Mouse (Mus musculus): ENCODE data around the gene Sec61b. TPM values are rescaled to one million over a fixed set of nuclear protein-coding genes. Genes with fewer than 3 reads are reported as not detected.

Sec61b gene
- polyA plus RNA-seq (2016; fragmentation: Nextera tagmentation; extraction: Ambion mirVana) = 313 and 318 TPM in 2 replicates

DNA sequence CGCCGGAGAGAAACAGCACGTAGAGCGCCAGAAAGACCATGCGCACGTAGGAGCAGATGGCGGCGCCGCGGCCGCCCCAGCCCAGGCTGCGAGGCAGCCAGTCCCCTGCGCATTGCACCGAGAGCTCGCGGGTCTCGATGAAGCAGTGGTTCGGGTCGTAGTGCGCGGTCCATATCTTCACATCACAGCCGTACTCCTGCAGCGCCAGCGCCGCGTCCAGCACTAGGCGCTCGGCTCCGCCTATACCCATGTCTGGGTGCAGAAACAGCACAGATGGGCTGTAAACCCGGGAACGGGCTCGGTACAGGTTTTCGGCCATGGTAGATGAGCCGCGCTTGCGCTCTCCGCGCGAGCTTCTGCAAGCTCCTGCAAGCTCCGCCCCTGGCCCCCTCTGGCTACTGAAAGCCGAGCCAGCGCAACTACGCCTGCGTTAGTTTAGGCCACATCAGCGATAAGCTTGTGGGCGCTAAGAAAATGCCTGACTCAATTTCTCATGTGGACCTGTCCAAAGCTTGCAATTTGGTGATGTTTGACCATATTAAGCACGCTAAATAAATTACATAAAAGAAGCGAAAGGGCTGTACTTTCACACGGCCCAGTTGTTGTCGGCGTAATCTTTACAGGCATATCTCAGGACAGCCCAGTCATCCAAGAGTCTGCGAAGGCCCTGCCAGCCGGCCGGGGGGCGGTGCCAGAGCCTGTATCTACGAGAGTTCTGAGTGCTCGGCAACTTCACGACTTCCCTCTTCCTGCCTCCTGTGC lies at the start of gene Sec61b, which contains the start of gene Alg2:
Gene Sec61b, plus strand, starts transcription at position 691 of the 762 bp plus-strand sequence.
Gene Alg2, minus strand, starts transcription at position 366 of the 762 bp plus-strand sequence.
- under 1% methylated on average over 57 of the region's 58 CpGs for WGBS
- ATAC-seq (ENCODE audit: low FRiP score, low read depth) = peak; percentile 98

DNA sequence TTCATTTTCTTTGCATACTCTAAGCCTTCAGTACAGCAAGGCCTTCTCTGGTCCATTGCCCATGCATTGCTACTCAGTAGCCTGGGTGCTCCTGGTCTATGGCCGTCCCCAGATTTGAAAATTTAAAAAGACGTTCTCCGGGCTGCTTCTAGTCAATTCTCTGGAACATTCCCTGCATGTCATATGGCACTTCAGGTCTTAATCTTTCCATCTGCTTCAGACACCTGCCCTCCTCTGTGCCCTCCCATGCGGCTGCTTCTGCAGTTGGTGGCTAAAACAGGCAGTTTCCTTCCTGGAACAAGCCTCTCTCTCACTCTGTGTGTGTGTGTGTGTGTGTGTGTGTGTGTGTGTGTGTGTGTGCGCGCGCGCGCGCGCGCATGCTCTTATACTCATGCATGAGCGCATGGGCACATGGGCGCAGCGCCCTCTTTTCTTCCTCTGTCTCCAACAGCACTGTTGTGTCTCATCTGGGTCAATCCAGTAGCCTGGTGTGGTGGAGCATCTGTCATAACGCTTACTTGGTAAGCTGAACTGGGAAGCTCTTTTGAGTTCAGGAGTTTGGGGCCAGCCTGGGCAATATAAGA lies 49.1 kb upstream of the Sec61b start:
- 92% methylated on average over 16 of the region's 16 CpGs for WGBS
- Histone ChIP-seq H3K4me3 (no peak overlapping the region), H3K27ac (no peak overlapping the region), H3K9ac (no peak overlapping the region), H3K9me3 (no peaks in the 10 kb centered on the region), H3K4me1 (peaks cover 14% of the 10 kb centered on the region), H3K36me3 (no peaks in the 10 kb centered on the region), H3K4me2 (replicated peaks) (no peak overlapping the region), H3K27me3 (replicated peaks) (no peaks in the 10 kb centered on the region)
- no peak for ATAC-seq (ENCODE audit: low FRiP score, low read depth)

More for the DNA sequence above, at the start of gene Sec61b, which contains the start of gene Alg2:
- H3K4me2 ChIP-seq (replicated peaks) = peak within 1 kb of the TSS; percentile 78
- peak within 1 kb of the TSS; percentile 94 for H3K27ac ChIP-seq
- no peaks in the 10 kb centered on the region for H3K27me3 ChIP-seq (replicated peaks)
- peak within 1 kb of the TSS; percentile 83 for H3K9ac ChIP-seq
- 0 out of 2 replicates have a peak, but pooled peaks cover 7% of the 10 kb centered on the region for H3K9me3 ChIP-seq
- peaks cover 49% of the 10 kb centered on the region for H3K36me3 ChIP-seq
- peaks cover 15% of the 10 kb centered on the region for H3K4me1 ChIP-seq
- H3K4me3 ChIP-seq = peak within 1 kb of the TSS; percentile 82

DNA sequence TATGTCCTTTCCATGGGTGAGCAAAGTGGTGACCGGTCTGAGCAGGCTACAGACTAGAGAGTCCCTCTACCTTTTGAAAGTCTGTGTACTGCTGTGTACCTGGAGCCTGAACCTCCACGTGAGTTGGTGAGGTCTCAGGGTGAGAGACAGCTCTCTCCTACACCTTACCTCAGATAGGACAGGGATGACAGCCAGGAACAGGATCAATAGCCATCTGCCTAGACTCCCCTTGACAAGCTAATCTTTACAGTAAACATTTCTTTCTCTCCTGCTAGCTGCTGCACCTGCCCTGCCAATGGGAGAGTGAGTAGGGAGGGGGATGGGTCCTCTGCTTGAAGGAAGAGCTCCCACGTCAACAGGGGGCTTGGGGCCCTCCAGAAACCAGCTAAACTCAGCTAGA lies 46.9 kb upstream of the Sec61b start:
- Histone ChIP-seq H3K4me1 (peaks cover 14% of the 10 kb centered on the region), H3K9me3 (no peaks in the 10 kb centered on the region), H3K36me3 (no peaks in the 10 kb centered on the region), H3K27me3 (replicated peaks) (no peaks in the 10 kb centered on the region), H3K4me2 (replicated peaks) (no peak overlapping the region), H3K9ac (no peak overlapping the region), H3K4me3 (no peak overlapping the region), H3K27ac (no peak overlapping the region)
- ATAC-seq (ENCODE audit: low FRiP score, low read depth) = no peak
- 70% methylated on average over 3 of the region's 3 CpGs for WGBS

DNA sequence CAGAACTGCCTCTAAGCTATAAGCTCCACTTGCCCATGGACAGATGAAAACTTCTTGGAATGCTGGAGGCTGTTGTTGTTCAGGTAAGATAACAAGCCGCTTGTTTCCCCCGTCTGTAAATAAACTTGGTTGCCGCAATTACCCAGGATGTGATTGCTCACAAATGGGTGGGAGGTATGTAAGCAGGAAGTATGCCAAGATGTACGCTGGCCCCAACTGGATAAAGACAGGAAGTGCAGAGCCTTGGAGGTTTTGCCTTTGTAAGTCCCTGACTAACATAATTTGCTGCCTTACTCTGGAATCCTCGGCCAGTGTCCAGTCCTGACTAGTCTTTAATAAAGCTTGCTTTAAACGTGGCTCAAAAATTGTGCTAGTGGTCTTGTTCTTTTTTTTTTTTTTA lies 43.9 kb upstream of the Sec61b start:
- Histone ChIP-seq H3K36me3 (no peaks in the 10 kb centered on the region), H3K4me1 (0 out of 2 replicates have a peak, but pooled peaks cover 7% of the 10 kb centered on the region), H3K9ac (no peak overlapping the region), H3K27ac (no peak overlapping the region), H3K4me3 (no peak overlapping the region), H3K9me3 (no peaks in the 10 kb centered on the region), H3K4me2 (replicated peaks) (no peak overlapping the region), H3K27me3 (replicated peaks) (no peaks in the 10 kb centered on the region)
- no peak for ATAC-seq (ENCODE audit: low FRiP score, low read depth)
- 76% methylated on average over 6 of the region's 6 CpGs for WGBS

DNA sequence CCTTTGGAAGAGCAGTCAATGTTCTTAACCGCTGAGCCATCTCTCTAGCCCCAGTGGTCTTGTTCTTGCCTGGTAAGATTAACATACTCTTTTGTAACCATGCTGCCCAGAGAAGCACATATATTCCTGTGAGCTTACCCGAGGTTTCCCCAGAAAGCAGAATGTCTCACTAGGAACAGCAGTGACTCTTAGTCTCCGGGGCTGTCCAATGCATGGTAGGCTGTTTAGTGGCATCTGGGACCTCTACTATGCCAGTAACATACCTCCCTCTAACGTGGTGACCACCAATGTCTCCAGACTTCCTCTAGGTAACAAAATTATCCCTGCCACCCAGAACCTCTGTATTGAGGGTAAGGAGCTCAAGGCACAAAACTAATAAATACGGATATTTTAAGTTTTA lies 43.4 kb upstream of the Sec61b start:
- Histone ChIP-seq H3K4me3 (no peak overlapping the region), H3K4me2 (replicated peaks) (no peak overlapping the region), H3K27me3 (replicated peaks) (no peaks in the 10 kb centered on the region), H3K9me3 (no peaks in the 10 kb centered on the region), H3K9ac (no peak overlapping the region), H3K27ac (no peak overlapping the region), H3K4me1 (0 out of 2 replicates have a peak, but pooled peaks cover 7% of the 10 kb centered on the region), H3K36me3 (no peaks in the 10 kb centered on the region)
- WGBS = 87% methylated on average over 5 of the region's 5 CpGs
- ATAC-seq (ENCODE audit: low FRiP score, low read depth) = no peak

DNA sequence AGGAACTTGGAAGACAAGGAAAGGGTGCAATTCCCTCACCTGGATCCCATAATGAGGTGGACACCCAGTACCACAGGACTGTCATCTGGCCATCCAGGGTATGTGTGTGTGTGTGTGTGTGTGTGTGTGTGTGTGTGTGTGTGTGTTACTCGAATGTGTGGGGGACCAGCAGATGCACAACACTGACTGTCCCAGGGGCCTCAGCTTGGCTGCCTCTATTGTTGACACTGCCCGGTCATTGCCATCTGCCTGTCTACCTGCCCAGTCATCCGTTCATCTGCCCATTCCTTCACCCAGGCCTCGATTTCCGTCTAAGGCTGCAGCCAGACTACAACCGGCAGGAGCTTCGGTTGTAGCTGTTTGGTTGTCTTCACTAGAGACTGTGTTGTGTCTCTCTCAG lies 41.7 kb upstream of the Sec61b start:
- H3K4me3 ChIP-seq = no peak overlapping the region
- H3K27me3 ChIP-seq (replicated peaks) = no peaks in the 10 kb centered on the region
- no peaks in the 10 kb centered on the region for H3K36me3 ChIP-seq
- no peaks in the 10 kb centered on the region for H3K9me3 ChIP-seq
- H3K27ac ChIP-seq = no peak overlapping the region
- no peak overlapping the region for H3K4me2 ChIP-seq (replicated peaks)
- H3K9ac ChIP-seq = no peak overlapping the region
- peaks cover 13% of the 10 kb centered on the region for H3K4me1 ChIP-seq
- ATAC-seq (ENCODE audit: low FRiP score, low read depth) = no peak
- WGBS = 82% methylated on average over 7 of the region's 7 CpGs

DNA sequence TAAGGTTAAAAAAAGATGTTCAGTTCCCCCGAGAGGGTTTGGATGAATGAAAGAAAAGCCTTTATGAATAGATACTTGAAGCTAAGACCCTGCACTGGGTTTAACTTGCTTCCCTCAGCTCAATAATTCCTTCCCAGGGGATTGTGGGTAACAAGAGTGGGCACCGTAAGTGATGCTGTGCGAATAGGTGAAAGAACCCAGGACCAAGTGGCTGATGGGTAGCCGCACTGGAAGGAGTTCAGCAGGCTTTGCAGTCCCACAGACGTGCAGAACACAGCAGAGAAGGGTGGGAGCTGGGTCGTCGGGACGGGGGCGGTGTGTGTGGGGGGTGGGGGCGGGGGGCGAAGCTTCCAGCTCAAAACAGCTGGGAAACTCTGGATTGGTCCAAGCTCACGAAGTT lies 39.3 kb upstream of the Sec61b start:
- Histone ChIP-seq H3K27ac (no peak overlapping the region), H3K27me3 (replicated peaks) (no peaks in the 10 kb centered on the region), H3K36me3 (no peaks in the 10 kb centered on the region), H3K4me2 (replicated peaks) (no peak overlapping the region), H3K9ac (no peak overlapping the region), H3K9me3 (no peaks in the 10 kb centered on the region), H3K4me1 (peaks cover 16% of the 10 kb centered on the region), H3K4me3 (no peak overlapping the region)
- ATAC-seq (ENCODE audit: low FRiP score, low read depth) = no peak
- WGBS = 73% methylated on average over 12 of the region's 12 CpGs

DNA sequence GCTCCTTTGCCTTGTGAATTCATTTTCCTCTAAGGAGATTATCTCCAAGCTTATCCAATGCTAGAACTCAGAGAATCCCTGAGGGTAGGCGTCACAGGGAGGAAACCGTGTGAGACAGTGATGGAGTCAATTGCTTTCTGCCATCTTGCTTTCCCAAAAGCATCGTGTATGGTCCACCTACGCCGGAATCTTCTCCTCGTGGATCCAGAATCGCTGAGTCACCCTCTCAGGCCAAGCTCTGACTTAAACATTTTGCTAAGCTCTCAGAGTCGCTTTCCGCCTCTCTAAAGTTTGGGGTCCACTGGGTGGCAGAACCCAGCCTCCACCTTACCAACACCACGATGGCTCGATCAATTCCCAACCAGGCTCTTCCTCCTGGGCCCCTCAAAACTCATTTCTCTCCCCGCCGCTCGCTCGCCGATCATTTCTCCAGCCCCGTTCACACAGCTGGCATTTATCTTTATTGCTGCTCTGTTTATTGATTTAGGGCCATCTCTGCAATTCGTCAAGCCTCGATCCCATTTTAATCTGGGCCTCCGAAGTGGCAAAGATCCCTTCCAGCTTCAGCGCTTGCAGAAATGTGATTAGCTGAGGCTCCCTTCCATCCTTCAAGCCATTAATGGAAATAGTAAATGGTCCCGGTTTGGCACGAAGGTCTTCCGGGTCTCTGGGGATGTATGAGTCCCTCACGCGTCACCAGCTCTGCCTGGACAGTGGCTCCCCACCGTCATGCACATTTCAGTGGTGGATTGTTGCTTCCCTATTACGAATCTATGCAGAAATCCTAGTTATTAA lies 38.7 kb upstream of the Sec61b start:
- Histone ChIP-seq H3K4me3 (no peak overlapping the region), H3K9ac (no peak overlapping the region), H3K4me1 (peaks cover 16% of the 10 kb centered on the region), H3K27ac (no peak overlapping the region), H3K9me3 (no peaks in the 10 kb centered on the region), H3K4me2 (replicated peaks) (0 out of 2 replicates have a peak overlapping the region, but pooled peaks have one; percentile 9), H3K27me3 (replicated peaks) (no peaks in the 10 kb centered on the region), H3K36me3 (no peaks in the 10 kb centered on the region)
- 56% methylated on average over 28 of the region's 28 CpGs for WGBS
- no peak for ATAC-seq (ENCODE audit: low FRiP score, low read depth)

DNA sequence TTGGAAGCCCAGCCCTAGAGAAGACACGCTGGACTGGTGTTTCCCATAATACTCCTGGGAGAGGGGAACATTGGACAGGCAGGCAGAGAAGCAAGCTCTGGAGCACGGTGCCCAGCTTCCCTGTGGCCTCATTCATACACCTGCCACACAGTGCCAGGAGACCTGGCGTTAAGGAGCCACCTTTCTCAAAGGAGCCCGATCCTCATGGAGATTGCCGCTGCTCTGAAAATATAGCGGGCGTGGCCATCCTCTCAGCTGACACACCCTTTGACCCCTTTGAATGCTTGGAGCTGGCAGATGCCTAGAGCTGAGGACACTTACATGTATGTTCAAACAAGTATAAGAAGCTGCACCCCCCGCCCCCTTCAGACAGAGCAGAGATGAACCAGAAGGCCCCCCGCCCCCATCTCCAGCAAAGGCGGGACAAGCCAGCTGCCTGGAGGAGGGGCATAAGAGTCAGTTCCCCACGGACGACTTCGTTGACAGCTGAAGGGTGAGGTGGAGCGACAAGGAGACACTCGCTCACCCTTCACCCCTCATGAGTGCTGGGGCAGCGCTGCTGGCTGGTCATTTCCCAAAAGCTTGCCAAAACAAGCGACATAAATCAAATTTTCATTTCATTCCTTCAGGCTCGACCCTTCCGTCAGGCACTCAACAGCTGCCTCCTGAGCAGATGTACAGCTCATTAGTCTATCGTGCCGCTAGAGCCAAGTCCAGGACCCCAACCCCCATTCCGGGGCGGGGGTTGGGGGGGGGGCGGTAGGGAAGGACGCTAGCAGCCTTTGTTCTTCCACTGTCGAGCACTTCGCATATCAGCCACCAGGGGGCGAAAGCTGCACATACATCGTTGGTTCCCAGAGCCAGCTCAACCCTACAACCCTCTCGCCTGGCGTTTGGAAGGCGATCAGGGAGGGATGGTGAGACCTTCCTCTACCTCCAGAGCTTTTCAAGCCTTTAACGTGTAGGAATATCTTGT lies 36.8 kb upstream of the Sec61b start:
- ATAC-seq (ENCODE audit: low FRiP score, low read depth) = peak; percentile 84
- no peaks in the 10 kb centered on the region for H3K9me3 ChIP-seq
- H3K4me2 ChIP-seq (replicated peaks) = peak overlapping the region; percentile 79
- H3K9ac ChIP-seq = peak overlapping the region; percentile 65
- H3K36me3 ChIP-seq = no peaks in the 10 kb centered on the region
- H3K27ac ChIP-seq = peak overlapping the region; percentile 46; the same call in 1 of the 2 replicates
- under 1% methylated on average over 33 of the region's 33 CpGs for WGBS
- peaks cover 16% of the 10 kb centered on the region for H3K4me1 ChIP-seq
- peak overlapping the region; percentile 43 for H3K4me3 ChIP-seq
- H3K27me3 ChIP-seq (replicated peaks) = no peaks in the 10 kb centered on the region

DNA sequence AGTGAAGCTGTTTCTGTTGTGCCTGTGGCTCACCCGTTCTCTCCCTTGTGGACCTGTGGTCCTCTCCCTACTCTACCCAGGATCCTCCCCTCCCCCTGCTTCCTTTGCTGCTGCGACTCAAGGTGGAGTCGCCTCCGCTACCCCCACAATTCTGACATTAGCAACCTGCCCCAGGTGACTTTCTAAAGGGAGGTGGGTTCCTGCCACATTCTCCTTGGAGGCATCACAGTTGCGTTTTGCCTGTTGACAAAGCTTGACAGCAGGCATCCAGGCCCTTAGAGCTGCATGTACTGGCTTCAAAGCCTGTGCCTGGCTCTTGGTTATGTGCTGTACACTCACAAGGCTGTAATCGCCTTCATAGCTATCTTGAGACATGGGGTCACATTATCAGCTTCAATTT lies 35.5 kb upstream of the Sec61b start:
- no peak overlapping the region for H3K4me2 ChIP-seq (replicated peaks)
- H3K9ac ChIP-seq = no peak overlapping the region
- no peaks in the 10 kb centered on the region for H3K9me3 ChIP-seq
- ATAC-seq (ENCODE audit: low FRiP score, low read depth) = no peak
- H3K4me3 ChIP-seq = no peak overlapping the region
- WGBS = 75% methylated on average over 6 of the region's 6 CpGs
- no peak overlapping the region for H3K27ac ChIP-seq
- H3K27me3 ChIP-seq (replicated peaks) = no peaks in the 10 kb centered on the region
- H3K4me1 ChIP-seq = peaks cover 16% of the 10 kb centered on the region
- H3K36me3 ChIP-seq = no peaks in the 10 kb centered on the region

DNA sequence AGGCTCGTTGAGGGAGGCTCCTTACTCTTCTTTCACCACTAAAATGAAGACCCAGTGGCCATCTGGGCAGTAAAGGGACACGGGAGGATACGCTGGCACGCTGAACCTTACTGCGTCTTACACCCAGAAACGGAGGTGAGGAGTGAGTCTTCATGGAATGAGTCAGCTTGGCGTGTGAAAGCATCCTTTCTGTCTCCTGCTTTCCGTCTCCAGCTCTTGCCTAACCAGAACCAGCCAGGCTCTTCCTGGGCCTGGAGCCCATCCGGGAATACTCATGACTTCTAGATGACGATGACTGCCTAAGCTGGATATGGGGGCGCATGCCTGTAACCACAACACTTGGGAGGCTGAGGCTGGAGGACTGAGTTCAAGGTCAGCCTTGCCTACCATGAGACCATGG lies 33.5 kb upstream of the Sec61b start:
- H3K36me3 ChIP-seq = no peaks in the 10 kb centered on the region
- no peak for ATAC-seq (ENCODE audit: low FRiP score, low read depth)
- no peak overlapping the region for H3K4me2 ChIP-seq (replicated peaks)
- H3K27me3 ChIP-seq (replicated peaks) = no peaks in the 10 kb centered on the region
- no peaks in the 10 kb centered on the region for H3K9me3 ChIP-seq
- H3K4me3 ChIP-seq = no peak overlapping the region
- 89% methylated on average over 11 of the region's 11 CpGs for WGBS
- H3K9ac ChIP-seq = no peak overlapping the region
- peaks cover 10% of the 10 kb centered on the region for H3K4me1 ChIP-seq
- no peak overlapping the region for H3K27ac ChIP-seq

All from neural tube, embryonic 12.5 days (tissue).